Mouse (Mus musculus) liver, adult (tissue): ENCODE data around the gene Zg16.

ENCODE experiments used
- GATA4 ChIP-seq: IDR thresholded peaks from 2 replicates; pipeline ENCODE4 v1.6.1; 2014; ENCODE audit warnings: mild to moderate bottlenecking, low read length; ENCODE audit not compliant: insufficient replicate concordance

The Zg16 gene

GRCm38 (mm10) chr7:127112251-127112841, 25.2 kb upstream of the Zg16 start:
- no peak for TF ChIP-seq GATA4

GRCm38 (mm10) chr7:127111461-127111860, 24.3 kb upstream of the Zg16 start:
- no peak for TF ChIP-seq GATA4

DNA sequence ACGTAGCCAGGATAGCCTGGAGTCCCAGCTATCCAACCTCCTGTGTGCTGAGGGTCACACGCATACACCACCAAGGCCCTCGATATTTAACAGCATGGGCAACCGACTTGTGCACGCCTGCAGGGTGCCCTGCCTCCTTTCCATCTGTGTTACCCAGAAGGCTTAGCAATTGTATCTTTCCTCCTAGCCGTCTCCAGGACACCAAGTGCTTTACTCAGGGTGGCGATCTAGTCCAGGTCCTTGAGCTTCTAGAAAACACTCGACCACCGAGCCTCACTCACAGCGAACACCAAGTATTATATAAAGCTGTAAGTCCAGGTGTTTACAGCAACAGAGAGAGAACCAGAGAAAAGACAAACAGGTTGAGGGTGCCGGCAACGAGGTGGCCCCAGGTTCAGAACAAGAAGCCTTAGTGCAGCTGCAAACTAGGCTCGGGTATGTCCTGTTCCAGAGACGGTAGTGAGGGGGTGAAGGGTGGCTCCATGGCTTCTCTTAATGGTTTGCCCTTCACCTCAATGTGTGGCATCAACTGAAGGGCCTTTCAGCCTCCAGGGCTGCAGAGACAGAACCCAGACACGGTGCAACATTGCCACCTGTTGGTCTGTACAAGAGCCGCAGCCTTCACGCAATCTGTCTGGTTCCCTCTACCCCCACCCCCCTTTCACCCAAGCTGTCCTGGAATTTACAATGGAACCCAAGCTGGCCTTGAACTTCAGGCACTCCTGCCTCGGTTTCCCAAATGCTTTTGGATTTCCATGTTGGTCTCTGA, 23.3 kb upstream of the Zg16 start:
- no peak for TF ChIP-seq GATA4

GRCm38 (mm10) chr7:127105551-127105950, 18.4 kb upstream of the Zg16 start:
- no peak for TF ChIP-seq GATA4

DNA sequence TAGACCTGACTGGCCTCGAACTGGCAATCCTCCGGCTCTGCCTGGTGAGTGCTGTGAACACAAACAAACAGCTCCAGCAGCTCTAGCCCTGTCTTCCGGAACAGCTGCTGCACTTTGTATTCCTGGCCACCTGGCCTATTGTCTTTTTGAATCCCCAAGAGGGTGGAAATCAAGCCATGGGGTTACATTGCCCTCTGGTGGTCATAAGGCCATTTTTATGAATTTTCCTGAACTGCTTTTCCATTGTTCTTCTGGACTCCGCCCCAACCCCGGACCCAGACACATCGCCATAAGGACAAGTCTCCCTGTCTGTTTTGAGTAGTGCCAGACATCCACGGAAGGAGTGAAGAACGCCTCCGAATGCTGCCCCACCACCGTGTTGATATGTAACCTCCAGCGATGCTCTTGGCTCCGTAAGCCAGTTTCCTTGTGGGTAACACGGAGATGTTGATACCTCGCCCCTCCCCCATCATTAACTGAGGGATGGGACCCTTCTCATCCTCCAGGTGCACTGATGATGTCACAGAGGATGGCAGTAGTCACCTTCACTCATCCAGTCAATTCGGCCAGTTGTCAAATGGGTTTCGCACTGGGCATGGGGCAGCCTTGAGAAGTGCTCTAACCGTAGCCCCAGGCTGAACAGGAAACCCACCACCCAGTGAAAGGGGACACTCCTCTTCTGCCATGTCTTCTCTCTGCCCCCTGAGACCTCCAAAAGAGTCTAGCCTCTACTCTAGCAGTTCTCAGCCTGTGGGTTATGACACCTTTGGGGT, 17.6 kb upstream of the Zg16 start:
- no peak for TF ChIP-seq GATA4

DNA sequence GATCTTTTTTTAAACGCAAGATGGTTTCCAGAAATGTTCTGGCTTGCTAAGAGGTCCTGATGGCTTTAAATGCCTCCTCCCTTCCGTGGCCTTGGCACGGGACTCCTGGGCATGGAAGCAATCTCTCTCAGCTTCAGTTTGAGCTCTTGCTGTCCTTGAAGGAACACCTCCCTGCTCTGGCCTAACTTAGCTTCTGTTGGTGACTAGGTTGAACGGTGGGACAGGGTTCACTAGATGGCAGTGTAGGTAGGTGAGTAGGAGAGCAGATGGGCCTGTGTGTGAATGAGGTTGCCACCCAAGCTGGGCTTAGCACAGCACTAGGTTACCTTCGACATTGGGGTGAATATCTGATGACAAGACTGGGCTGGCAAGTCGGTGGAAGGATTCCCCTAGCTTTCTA, 16.8 kb upstream of the Zg16 start:
- TF ChIP-seq GATA4: no peak

DNA sequence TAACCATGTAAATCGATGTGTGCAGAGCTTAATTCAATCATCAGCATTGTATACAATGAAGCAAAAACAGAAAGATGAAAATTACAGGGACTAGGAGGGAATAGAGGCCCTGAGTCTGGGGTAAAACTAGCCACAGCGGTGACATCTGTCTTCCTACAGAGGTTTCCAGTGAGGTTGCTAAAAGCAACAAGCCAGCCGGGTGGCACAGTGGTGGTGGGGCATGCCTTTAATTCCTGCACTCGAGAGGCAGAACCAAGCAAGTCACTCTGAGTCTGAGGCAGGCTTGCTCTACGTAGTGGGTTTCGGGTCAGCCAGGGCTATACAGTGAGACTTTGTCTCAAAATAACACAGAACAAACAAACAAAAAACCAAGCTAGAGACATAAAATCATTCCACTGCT, 15.0 kb upstream of the Zg16 start:
- TF ChIP-seq GATA4: no peak

DNA sequence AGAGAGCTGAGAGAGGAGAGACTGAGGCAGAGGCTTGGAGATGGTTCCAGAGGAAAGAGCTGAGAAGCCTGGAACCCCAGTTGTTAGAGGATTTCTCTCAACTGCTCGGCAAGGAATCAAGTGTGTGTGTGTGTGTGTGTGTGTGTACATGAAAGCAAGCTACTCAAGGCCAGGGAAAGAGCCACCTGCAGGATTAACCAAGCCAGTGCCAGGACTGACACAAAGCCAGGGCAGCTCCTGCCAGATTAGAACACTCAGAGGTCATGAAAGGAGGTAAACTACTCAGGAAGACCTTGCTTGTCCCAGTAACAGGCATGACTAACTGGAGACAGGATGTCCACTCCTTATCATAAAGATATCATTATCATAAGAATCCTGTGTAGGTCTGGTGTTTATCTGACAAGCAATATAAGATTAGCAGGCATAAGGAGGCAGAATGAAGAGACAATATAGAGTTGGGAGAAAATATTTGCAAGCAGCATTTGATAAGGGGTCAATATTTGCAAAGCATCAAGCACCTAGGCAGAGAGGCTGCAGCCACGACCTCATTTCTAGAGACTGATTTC, 14.4 kb upstream of the Zg16 start:
- TF ChIP-seq GATA4: no peak

- TF ChIP-seq GATA4: no peak
These were observed 12.4 kb upstream of the Zg16 start for GRCm38 (mm10) chr7:127099528-127099927.

GRCm38 (mm10) chr7:127098950-127099349, 11.8 kb upstream of the Zg16 start:
- no peak for TF ChIP-seq GATA4

GRCm38 (mm10) chr7:127098521-127098920, 11.4 kb upstream of the Zg16 start:
- no peak for TF ChIP-seq GATA4

GRCm38 (mm10) chr7:127096456-127096855, 9.3 kb upstream of the Zg16 start:
- no peak for TF ChIP-seq GATA4

DNA sequence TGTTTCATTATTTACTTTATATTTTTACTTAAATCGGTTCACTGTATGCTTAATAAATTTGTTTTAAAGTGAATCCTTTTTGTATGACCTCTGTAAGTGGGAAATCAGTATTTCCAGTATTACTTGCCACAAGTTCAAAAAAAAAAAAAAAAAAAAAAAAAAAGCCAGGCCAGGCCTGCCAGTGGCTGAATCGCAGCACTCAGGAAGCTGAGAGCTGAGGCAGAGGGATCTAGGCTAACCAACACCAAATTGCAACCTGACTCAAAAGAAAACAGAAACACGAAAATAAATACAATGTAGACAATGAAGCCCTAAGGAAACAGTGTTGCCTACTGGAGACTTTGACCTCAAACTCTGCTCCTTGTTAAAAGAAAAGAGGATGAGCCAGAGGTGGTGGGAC, 6.8 kb upstream of the Zg16 start:
- TF ChIP-seq GATA4: no peak

- TF ChIP-seq GATA4: no peak
These were observed 4.2 kb upstream of the Zg16 start, which contains the start of gene AI467606 for GRCm38 (mm10) chr7:127091114-127091896. Gene AI467606, plus strand, starts transcription at chr7:127091359.
